Mouse (Mus musculus) hindbrain, embryonic 10.5 days (tissue): ENCODE measurements around the gene Eef2. TPM values are rescaled to one million over a fixed set of nuclear protein-coding genes. Genes with fewer than 3 reads are reported as not detected.
"Not testable (repeated sequence)": the region's sequence is repeated elsewhere in the genome, so short reads cannot be mapped to it uniquely, and the experiment has no call there.

ENCODE experiments used
- DNase-seq: peaks from one replicate; pipeline ENCODE4 v3.0.0-alpha.2; 2017; ENCODE audit warnings: low spot score
- H3K27ac ChIP-seq: fragments of 300-500 bp; sonication (generic); 2 replicates; pipeline ENCODE4 v1.5.1; 2016; ENCODE audit warnings: mild to moderate bottlenecking, moderate library complexity
- H3K27me3 ChIP-seq: fragments of 300-500 bp; sonication (generic); 2 replicates; pipeline ENCODE4 v1.6.1; 2016; ENCODE audit warnings: mild to moderate bottlenecking; ENCODE audit not compliant: poor library complexity, insufficient read depth, severe bottlenecking
- H3K36me3 ChIP-seq: fragments of 300-500 bp; sonication (generic); 2 replicates; pipeline ENCODE4 v1.6.1; 2016; ENCODE audit warnings: mild to moderate bottlenecking, moderate library complexity
- H3K4me1 ChIP-seq: fragments of 300-500 bp; sonication (generic); replicated peaks from 2 replicates; pipeline ENCODE4 v1.6.1; 2016; ENCODE audit warnings: mild to moderate bottlenecking
- H3K4me3 ChIP-seq: fragments of 300-500 bp; sonication (generic); 2 replicates; pipeline ENCODE4 v1.5.1; 2016; ENCODE audit warnings: mild to moderate bottlenecking, moderate library complexity
- H3K9me3 ChIP-seq: fragments of 300-500 bp; sonication (generic); 2 replicates; pipeline ENCODE4 v1.6.1; 2016; ENCODE audit warnings: mild to moderate bottlenecking, moderate library complexity
- WGBS: fragments of 180-500 bp; shearing (Covaris S2); methylation state at CpG from one replicate; pipeline ENCODE4 v1.1.7; 2016; 5-methylcytosine and 5-hydroxymethylcytosine counted together
- polyA plus RNA-seq: library from polyadenylated mRNA; unstranded; fragments of >200 nt; fragmentation: Nextera tagmentation; extraction: Ambion mirVana; gene quantifications from 2 replicates; pipeline ENCODE4 v1.2.1, GENCODE M21; 2016

Eef2 gene
- polyA plus RNA-seq, 1 experiment from 2014 or later = 495 TPM

- Histone ChIP-seq H3K4me1 (peaks cover 9% of the 10 kb centered on the region; the same call in 1 of the 2 replicates), H3K36me3 (peaks cover 84% of the 10 kb centered on the region), H3K4me3 (no peak overlapping the region), H3K27ac (0 out of 2 replicates have a peak overlapping the region, but pooled peaks have one; percentile 29), H3K27me3 (no peaks in the 10 kb centered on the region), H3K9me3 (0 out of 2 replicates have a peak, but pooled peaks cover 2% of the 10 kb centered on the region)
- DNase-seq = no peak
- 81% methylated on average over 6 of the region's 6 CpGs for whole genome bisulfite sequencing
These were observed 21.7 kb upstream of the Eef2 start for GRCm38 (mm10) chr10:81154736-81155135.

GRCm38 (mm10) chr10:81161602-81162317, 14.7 kb upstream of the Eef2 start:
- no peaks in the 10 kb centered on the region for H3K9me3 ChIP-seq
- 89% methylated on average over 8 of the region's 8 CpGs for WGBS
- no peak for DNase-seq
- no peaks in the 10 kb centered on the region for H3K27me3 ChIP-seq
- peaks cover 85% of the 10 kb centered on the region for H3K36me3 ChIP-seq
- peaks cover 32% of the 10 kb centered on the region for H3K4me1 ChIP-seq
- H3K4me3 ChIP-seq = no peak overlapping the region
- peak overlapping the region; percentile 50 for H3K27ac ChIP-seq

GRCm38 (mm10) chr10:81162318-81162652, 14.1 kb upstream of the Eef2 start:
- WGBS = 82% methylated on average over 2 of the region's 2 CpGs
- H3K36me3 ChIP-seq = peaks cover 80% of the 10 kb centered on the region
- no peak overlapping the region for H3K4me3 ChIP-seq
- H3K9me3 ChIP-seq = no peaks in the 10 kb centered on the region
- peak overlapping the region; percentile 50; the same call in 1 of the 2 replicates for H3K27ac ChIP-seq
- H3K27me3 ChIP-seq = no peaks in the 10 kb centered on the region
- peaks cover 37% of the 10 kb centered on the region for H3K4me1 ChIP-seq
- DNase-seq = no peak

- no peak overlapping the region for H3K27ac ChIP-seq
- DNase-seq = no peak
- H3K4me1 ChIP-seq = peaks cover 55% of the 10 kb centered on the region
- H3K36me3 ChIP-seq = peaks cover 53% of the 10 kb centered on the region
- H3K4me3 ChIP-seq = no peak overlapping the region; the same call in 1 of the 2 replicates
- no peaks in the 10 kb centered on the region for H3K9me3 ChIP-seq
- H3K27me3 ChIP-seq = no peaks in the 10 kb centered on the region
- WGBS = 87% methylated on average over 8 of the region's 8 CpGs
These were observed 11.3 kb upstream of the Eef2 start for GRCm38 (mm10) chr10:81165118-81165517.

GRCm38 (mm10) chr10:81167200-81168086, 9.0 kb upstream of the Eef2 start, which contains the start of gene Pias4:
TSS of gene Pias4 (minus strand) at chr10:81167923.
- whole genome bisulfite sequencing = under 1% methylated on average over 64 of the region's 64 CpGs
- H3K27ac ChIP-seq = peak within 1 kb of the TSS; percentile 94
- no peaks in the 10 kb centered on the region for H3K9me3 ChIP-seq
- peaks cover 30% of the 10 kb centered on the region for H3K36me3 ChIP-seq
- no peaks in the 10 kb centered on the region for H3K27me3 ChIP-seq
- peak within 1 kb of the TSS; percentile 99 for H3K4me3 ChIP-seq
- DNase-seq = peak; percentile 100
- peaks cover 43% of the 10 kb centered on the region for H3K4me1 ChIP-seq

- Histone ChIP-seq H3K9me3 (no peaks in the 10 kb centered on the region), H3K27me3 (no peaks in the 10 kb centered on the region), H3K4me1 (peaks cover 44% of the 10 kb centered on the region), H3K27ac (peak overlapping the region; percentile 94), H3K36me3 (peaks cover 24% of the 10 kb centered on the region), H3K4me3 (peak overlapping the region; percentile 99)
- no peak for DNase-seq
- WGBS = 12% methylated on average over 5 of the region's 5 CpGs
These were observed 8.4 kb upstream of the Eef2 start for GRCm38 (mm10) chr10:81168087-81168431.

GRCm38 (mm10) chr10:81168521-81169244, 7.7 kb upstream of the Eef2 start:
- peaks cover 50% of the 10 kb centered on the region for H3K4me1 ChIP-seq
- WGBS = 6% methylated on average over 29 of the region's 29 CpGs
- DNase-seq = peak; percentile 74
- no peaks in the 10 kb centered on the region for H3K27me3 ChIP-seq
- H3K9me3 ChIP-seq = no peaks in the 10 kb centered on the region
- H3K36me3 ChIP-seq = peaks cover 18% of the 10 kb centered on the region
- peak overlapping the region; percentile 99 for H3K4me3 ChIP-seq
- H3K27ac ChIP-seq = peak overlapping the region; percentile 94

- Histone ChIP-seq H3K36me3 (peaks cover 10% of the 10 kb centered on the region), H3K4me3 (peak overlapping the region; percentile 99), H3K4me1 (peaks cover 56% of the 10 kb centered on the region)
- H3K27ac ChIP-seq, H3K9me3 ChIP-seq, DNase-seq, H3K27me3 ChIP-seq: not testable (repeated sequence)
- 59% methylated on average over 11 of the region's 14 CpGs for WGBS
These were observed 7.0 kb upstream of the Eef2 start for GRCm38 (mm10) chr10:81169411-81169900.

- Histone ChIP-seq H3K27me3 (no peaks in the 10 kb centered on the region), H3K4me3 (peak overlapping the region; percentile 36), H3K4me1 (peaks cover 55% of the 10 kb centered on the region), H3K27ac (peak overlapping the region; percentile 98), H3K9me3 (no peaks in the 10 kb centered on the region), H3K36me3 (peaks cover 11% of the 10 kb centered on the region)
- DNase-seq = peak; percentile 89
- 3% methylated on average over 21 of the region's 21 CpGs for WGBS
These were observed 3.3 kb upstream of the Eef2 start for GRCm38 (mm10) chr10:81173132-81173531.

- Histone ChIP-seq H3K9me3 (no peaks in the 10 kb centered on the region), H3K4me1 (peaks cover 56% of the 10 kb centered on the region), H3K36me3 (peaks cover 28% of the 10 kb centered on the region), H3K4me3 (peak overlapping the region; percentile 100), H3K27ac (peak overlapping the region; percentile 98), H3K27me3 (no peaks in the 10 kb centered on the region)
- WGBS = 2% methylated on average over 29 of the region's 29 CpGs
- peak; percentile 93 for DNase-seq
These were observed 1.6 kb upstream of the Eef2 start for GRCm38 (mm10) chr10:81174617-81175344.

GRCm38 (mm10) chr10:81175345-81175701, 1.1 kb upstream of the Eef2 start:
- WGBS = 3% methylated on average over 4 of the region's 4 CpGs
- Histone ChIP-seq H3K4me1 (peaks cover 56% of the 10 kb centered on the region), H3K36me3 (peaks cover 33% of the 10 kb centered on the region), H3K4me3 (peak overlapping the region; percentile 100), H3K27ac (peak overlapping the region; percentile 98)
- not testable (repeated sequence) for DNase-seq, H3K9me3 ChIP-seq, H3K27me3 ChIP-seq

- Histone ChIP-seq H3K9me3 (no peaks in the 10 kb centered on the region), H3K27me3 (no peaks in the 10 kb centered on the region), H3K36me3 (peaks cover 40% of the 10 kb centered on the region), H3K27ac (peak overlapping the region; percentile 98), H3K4me1 (peaks cover 56% of the 10 kb centered on the region), H3K4me3 (peak overlapping the region; percentile 100)
- 11% methylated on average over 13 of the region's 13 CpGs for WGBS
- no peak for DNase-seq
These were observed 430 bp upstream of the Eef2 start for GRCm38 (mm10) chr10:81175936-81176465.
